Mouse (Mus musculus) midbrain, postnatal 0 days (tissue): ENCODE data around the gene Nsun6. TPM values are rescaled to one million over a fixed set of nuclear protein-coding genes. Genes with fewer than 3 reads are reported as not detected.

Experiments used
- ATAC-seq: fragments of 200-750 bp; cut with Nextera tagmentation; 2 replicates; pipeline ENCODE4 v1.8.0; 2017; ENCODE audit warnings: moderate number of reproducible peaks, mild to moderate bottlenecking, moderate TSS enrichment, moderate library complexity; ENCODE audit not compliant: low FRiP score
- DNase-seq: peaks from one replicate; pipeline ENCODE4 v3.0.0-alpha.2; 2015; ENCODE audit warnings: low spot score
- H3K27ac ChIP-seq: fragments of 300-500 bp; sonication (generic); 2 replicates; pipeline ENCODE4 v1.5.1; 2014; ENCODE audit warnings: low read depth, mild to moderate bottlenecking, low read length, mixed read lengths
- H3K27me3 ChIP-seq: fragments of 300-500 bp; sonication (generic); 2 replicates; pipeline ENCODE4 v1.6.1; 2014; ENCODE audit warnings: low read length, control low read depth, mixed read lengths; ENCODE audit not compliant: insufficient read depth
- H3K36me3 ChIP-seq: fragments of 300-500 bp; sonication (generic); 2 replicates; pipeline ENCODE4 v1.6.1; 2014; ENCODE audit warnings: low read length, control low read depth, mixed read lengths; ENCODE audit not compliant: insufficient read depth
- H3K4me1 ChIP-seq: fragments of 300-500 bp; sonication (generic); 2 replicates; pipeline ENCODE4 v1.6.1; 2014; ENCODE audit warnings: mild to moderate bottlenecking, control low read depth, antibody characterized with exemption, low read length, mixed read lengths; ENCODE audit not compliant: insufficient read depth
- H3K4me2 ChIP-seq: fragments of 300-500 bp; sonication (generic); 2 replicates; pipeline ENCODE4 v1.6.1; 2014; ENCODE audit warnings: low read depth, mild to moderate bottlenecking, low read length, mixed read lengths; ENCODE audit not compliant: poor library complexity, severe bottlenecking
- H3K4me3 ChIP-seq: fragments of 300-500 bp; sonication (generic); 2 replicates; pipeline ENCODE4 v1.5.1; 2014; ENCODE audit warnings: low read depth, mild to moderate bottlenecking, low read length, moderate library complexity
- H3K9ac ChIP-seq: fragments of 300-500 bp; sonication (generic); replicated peaks from 2 replicates; pipeline ENCODE4 v1.6.1; 2014; ENCODE audit warnings: mild to moderate bottlenecking, low read length, moderate library complexity, mixed read lengths; ENCODE audit not compliant: poor library complexity, severe bottlenecking
- H3K9me3 ChIP-seq: fragments of 300-500 bp; sonication (generic); 2 replicates; pipeline ENCODE4 v1.6.1; 2016; ENCODE audit warnings: low read length, control low read depth
- CTCF ChIP-seq: IDR thresholded peaks from 2 replicates; pipeline ENCODE4 v1.5.1; 2016; ENCODE audit warnings: antibody characterized with exemption, mild to moderate bottlenecking
- WGBS: fragments of 180-500 bp; shearing (Covaris S2); extraction: QIAGEN DNeasy Blood & Tissue Kit; methylation state at CpG from one replicate; pipeline ENCODE4 v1.1.7; 2014; 5-methylcytosine and 5-hydroxymethylcytosine counted together
- polyA plus RNA-seq: library from polyadenylated mRNA; unstranded; fragments of >200 nt; fragmentation: Nextera tagmentation; extraction: Ambion mirVana; gene quantifications from 2 replicates; pipeline ENCODE4 v1.2.1, GENCODE M21; 2015
- total RNA-seq: library from RNA; depleted of rRNA; stranded (reverse); fragments of >200 nt; gene quantifications from 2 replicates; pipeline ENCODE4 v1.2.3, GENCODE M21; 2014

Gene Nsun6
- total and polyA plus RNA-seq, 2 experiments from 2014 or later: 7.5 to 16.2 TPM

DNA sequence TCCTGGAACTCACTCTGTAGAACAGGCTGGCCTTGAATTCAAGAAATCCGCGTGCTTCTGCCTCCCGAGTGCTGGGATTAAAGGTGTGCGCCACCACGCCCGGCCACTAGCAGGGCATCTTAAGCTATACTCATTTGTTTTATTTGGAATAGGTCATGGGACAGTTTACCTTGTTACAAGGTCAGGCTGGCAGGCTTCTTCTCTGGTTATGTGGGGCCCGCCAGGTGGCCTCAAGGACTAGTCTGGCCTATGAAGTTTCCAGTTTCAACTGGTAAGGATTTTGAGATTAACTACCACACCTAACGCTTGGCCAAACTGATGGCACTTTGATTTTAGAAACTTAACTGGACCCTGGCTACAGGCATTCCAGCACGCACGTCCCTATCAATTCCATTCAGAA, 373 bp downstream of the Nsun6 start:
- ATAC-seq: peak; percentile 35
- peak overlapping the region; percentile 83 for H3K9ac ChIP-seq
- no peaks in the 10 kb centered on the region for H3K9me3 ChIP-seq

GRCm38 (mm10) chr2:15049117-15049873, 5.6 kb downstream of the Nsun6 start, which contains the start of gene Arl5b:
Gene Arl5b (plus strand): TSS chr2:15049395.
- DNase-seq (peak; percentile 98), ATAC-seq (peak; percentile 98)
- no peaks in the 10 kb centered on the region for H3K27me3 ChIP-seq
- peak; percentile 53 for TF ChIP-seq CTCF
- peak within 1 kb of the TSS; percentile 55 for H3K4me2 ChIP-seq
- H3K36me3 ChIP-seq: no peaks in the 10 kb centered on the region
- H3K27ac ChIP-seq: peak within 1 kb of the TSS; percentile 39
- H3K9ac ChIP-seq: peak within 1 kb of the TSS; percentile 55
- H3K9me3 ChIP-seq: no peaks in the 10 kb centered on the region
- peak within 1 kb of the TSS; percentile 68 for H3K4me3 ChIP-seq
- 8% methylated on average over 20 of the region's 20 CpGs for WGBS
- H3K4me1 ChIP-seq: no peaks in the 10 kb centered on the region

More for the DNA sequence above, 373 bp downstream of the Nsun6 start:
- H3K4me1 ChIP-seq: peaks cover 8% of the 10 kb centered on the region; the same call in 1 of the 2 replicates
- peak overlapping the region; percentile 91 for H3K27ac ChIP-seq
- no peak for DNase-seq
- peak overlapping the region; percentile 62 for H3K4me2 ChIP-seq
- H3K27me3 ChIP-seq: no peaks in the 10 kb centered on the region
- peak overlapping the region; percentile 95 for H3K4me3 ChIP-seq
- no peaks in the 10 kb centered on the region for H3K36me3 ChIP-seq
- 21% methylated on average over 10 of the region's 10 CpGs for WGBS
- peak; percentile 1; the same call in 1 of the 2 replicates for TF ChIP-seq CTCF

GRCm38 (mm10) chr2:15040326-15040725, 14.5 kb downstream of the Nsun6 start:
- peak; percentile 44 for DNase-seq
- Histone ChIP-seq H3K9me3 (no peaks in the 10 kb centered on the region), H3K9ac (no peak overlapping the region), H3K27ac (no peak overlapping the region), H3K4me1 (no peaks in the 10 kb centered on the region), H3K4me2 (no peak overlapping the region), H3K36me3 (peaks cover 7% of the 10 kb centered on the region; the same call in 1 of the 2 replicates), H3K27me3 (no peaks in the 10 kb centered on the region), H3K4me3 (no peak overlapping the region)
- WGBS: 56% methylated on average over 5 of the region's 5 CpGs
- ATAC-seq: no peak
- TF ChIP-seq CTCF: peak; percentile 72

DNA sequence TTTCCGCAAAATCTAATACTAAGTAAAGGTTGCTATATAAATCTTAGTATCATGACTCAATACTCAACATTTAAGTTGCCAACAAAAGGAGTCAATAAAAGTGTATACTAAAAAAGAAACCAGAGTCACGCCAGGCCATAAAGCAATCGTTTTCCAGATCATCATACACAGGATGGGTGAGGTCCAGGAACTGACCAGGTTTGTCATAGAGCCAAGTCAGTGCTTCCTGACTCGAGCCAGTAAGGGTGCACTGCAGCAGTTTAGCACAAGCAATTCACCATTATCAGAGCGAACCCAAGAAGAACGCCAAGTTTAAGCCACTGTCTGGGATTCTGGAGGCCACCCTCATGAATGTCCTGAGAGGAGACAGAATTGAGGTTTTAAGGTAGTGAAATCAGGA, 16.2 kb downstream of the Nsun6 start:
- 93% methylated on average over 6 of the region's 6 CpGs for WGBS
- Histone ChIP-seq H3K27me3 (no peaks in the 10 kb centered on the region), H3K4me2 (no peak overlapping the region), H3K27ac (no peak overlapping the region), H3K9me3 (no peaks in the 10 kb centered on the region), H3K4me1 (no peaks in the 10 kb centered on the region), H3K4me3 (no peak overlapping the region), H3K36me3 (peaks cover 7% of the 10 kb centered on the region; the same call in 1 of the 2 replicates), H3K9ac (no peak overlapping the region)
- DNase-seq: no peak
- no peak for TF ChIP-seq CTCF
- no peak for ATAC-seq

- ATAC-seq: no peak
- WGBS: 88% methylated on average over 1 of the region's 1 CpGs
- no peak for TF ChIP-seq CTCF
Observed at GRCm38 (mm10) chr2:15027816-15028215, 27.1 kb downstream of the Nsun6 start.

GRCm38 (mm10) chr2:15026817-15027216, 28.1 kb downstream of the Nsun6 start:
- no peak overlapping the region for H3K4me2 ChIP-seq
- no peaks in the 10 kb centered on the region for H3K9me3 ChIP-seq
- H3K27me3 ChIP-seq: no peaks in the 10 kb centered on the region
- TF ChIP-seq CTCF: no peak
- no peaks in the 10 kb centered on the region for H3K4me1 ChIP-seq
- WGBS: 93% methylated on average over 3 of the region's 3 CpGs
- ATAC-seq (no peak), DNase-seq (no peak)
- no peak overlapping the region for H3K27ac ChIP-seq
- peaks cover 7% of the 10 kb centered on the region for H3K36me3 ChIP-seq
- H3K9ac ChIP-seq: no peak overlapping the region
- no peak overlapping the region for H3K4me3 ChIP-seq

More at GRCm38 (mm10) chr2:15027816-15028215, 27.1 kb downstream of the Nsun6 start:
- Histone ChIP-seq H3K4me2 (no peak overlapping the region), H3K27me3 (no peaks in the 10 kb centered on the region), H3K9me3 (no peaks in the 10 kb centered on the region), H3K27ac (no peak overlapping the region), H3K4me3 (no peak overlapping the region), H3K9ac (no peak overlapping the region), H3K36me3 (peaks cover 7% of the 10 kb centered on the region), H3K4me1 (no peaks in the 10 kb centered on the region)
- DNase-seq: no peak
